ENCODE assay signal across 19 mouse cellular contexts in the genomic region with DNA sequence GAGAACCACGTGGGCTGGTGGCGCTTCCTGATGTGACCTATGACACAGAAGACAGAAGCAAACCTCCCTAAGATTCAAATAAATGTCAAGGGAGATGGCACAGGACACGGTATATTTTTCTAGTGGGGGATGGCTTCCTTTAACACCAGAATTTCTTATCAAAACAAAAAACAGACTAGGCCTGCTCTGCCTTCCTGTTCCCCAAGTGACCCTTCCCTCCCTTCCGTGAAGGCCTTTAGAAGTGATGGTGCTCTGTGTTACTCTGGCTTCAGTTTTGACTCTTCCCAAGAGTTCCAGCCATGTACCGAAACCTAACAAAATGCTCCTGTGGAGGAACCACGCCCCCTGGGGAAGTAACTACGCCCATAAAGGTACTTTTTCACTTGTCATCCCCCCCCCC.
DNase-seq lines count a peak whose midpoint lies in the region; ATAC-seq lines count a peak whose summit lies in the region.
"Had no signal": no experiment of that assay in that cellular context is flagged by ENCODE, and none has a peak within 500 bp of the region (broad histone marks: within the 10 kb centered on the region; RNA-seq: fewer than 3 reads in every experiment).

No protein-coding gene starts in this region.

- no peak overlapping the region for H3K9ac ChIP-seq in heart, embryonic 15.5 days
- no peak overlapping the region for H3K9ac ChIP-seq in kidney, embryonic 14.5 days (ENCODE audit: low read depth, low read length)
- H3K9ac ChIP-seq: liver, embryonic 12.5 days; stomach, embryonic 15.5 days had no signal

- H3K27me3 ChIP-seq in heart, embryonic 15.5 days = no peaks in the 10 kb centered on the region
- no peaks in the 10 kb centered on the region for H3K27me3 ChIP-seq in kidney, embryonic 14.5 days (ENCODE audit: control insufficient read depth, insufficient read depth, low read length)
- H3K27me3 ChIP-seq: liver, embryonic 12.5 days; stomach, embryonic 15.5 days had no signal

- no peaks in the 10 kb centered on the region for H3K4me1 ChIP-seq in heart, embryonic 15.5 days (replicated peaks)
- H3K4me1 ChIP-seq in kidney, embryonic 14.5 days (ENCODE audit: control insufficient read depth, insufficient read depth, low read length) = no peaks in the 10 kb centered on the region
- H3K4me1 ChIP-seq: liver, embryonic 12.5 days; stomach, embryonic 15.5 days had no signal

- no peak overlapping the region for H3K27ac ChIP-seq in heart, embryonic 15.5 days
- no peak overlapping the region for H3K27ac ChIP-seq in kidney, embryonic 14.5 days (ENCODE audit: low read depth, low read length)
- H3K27ac ChIP-seq: embryonic facial prominence, embryonic 10.5 days; hindbrain, postnatal 0 days; liver, embryonic 12.5 days; stomach, embryonic 15.5 days had no signal

- no peak overlapping the region for H3K4me3 ChIP-seq in heart, embryonic 15.5 days
- no peak overlapping the region for H3K4me3 ChIP-seq in kidney, embryonic 14.5 days (ENCODE audit: low read length)
- H3K4me3 ChIP-seq: embryonic facial prominence, embryonic 10.5 days; liver, embryonic 12.5 days; stomach, embryonic 15.5 days had no signal

- H3K4me2 ChIP-seq in heart, embryonic 15.5 days = no peak overlapping the region
- no peak overlapping the region for H3K4me2 ChIP-seq in kidney, embryonic 14.5 days (replicated peaks; ENCODE audit: low read depth, low read length)
- H3K4me2 ChIP-seq: liver, embryonic 12.5 days; stomach, embryonic 15.5 days had no signal

- ATAC-seq in heart, embryonic 15.5 days (replicated peaks; ENCODE audit: insufficient number of reproducible peaks, insufficient read depth, low FRiP score, low read depth) = 0 out of 2 replicates have a peak, but pooled peaks have one; percentile 43
- ATAC-seq in kidney, embryonic 14.5 days (ENCODE audit: low FRiP score, low TSS enrichment) = peak; percentile 49; the same call in 1 of the 2 replicates
- ATAC-seq in megakaryocyte-erythroid progenitor cell, adult 5-6 weeks (replicated peaks; ENCODE audit: low FRiP score, low TSS enrichment, poor library complexity, severe bottlenecking) = no peak
- ATAC-seq: activated CD4-positive, CD25-positive, alpha-beta regulatory T cell, adult 4 months; forebrain, embryonic 16.5 days; hindbrain, postnatal 0 days; liver, embryonic 12.5 days had no signal

- 60% methylated on average over 7 of the region's 7 CpGs for WGBS in heart, embryonic 15.5 days
- 41% methylated on average over 7 of the region's 7 CpGs for WGBS in kidney, embryonic 14.5 days

- intact Hi-C loops in heart, postnatal 36 days (cut with DNase I) = no loop called here

- no peaks in the 10 kb centered on the region for H3K36me3 ChIP-seq in heart, embryonic 15.5 days
- no peaks in the 10 kb centered on the region for H3K36me3 ChIP-seq in kidney, embryonic 14.5 days (ENCODE audit: control insufficient read depth, insufficient read depth, low read length)
- H3K36me3 ChIP-seq: embryonic facial prominence, embryonic 10.5 days; liver, embryonic 12.5 days; stomach, embryonic 15.5 days had no signal

- peak; percentile 11 to 44 for DNase-seq in adrenal gland, adult (ENCODE audit: inconsistent age in 2 of 2, low spot score in 1 of 2)
- DNase-seq in adrenal gland, postnatal 25 days = no peak
- DNase-seq in heart, postnatal 36 days = no peak
- peak; percentile 18 for DNase-seq in 416B (ENCODE audit: low read depth)
- no peak for DNase-seq in B cell, adult 2 months
- DNase-seq: cerebellum, adult 9-11 months; heart, postnatal 14 days; layer of hippocampus, postnatal 36 days; midbrain, embryonic 14.5 days; spleen, adult 18-20 months had no signal

- no peaks in the 10 kb centered on the region for H3K9me3 ChIP-seq in heart, embryonic 15.5 days (replicated peaks)
- no peaks in the 10 kb centered on the region for H3K9me3 ChIP-seq in kidney, embryonic 14.5 days (ENCODE audit: control insufficient read depth, low read length)
- H3K9me3 ChIP-seq: embryonic facial prominence, embryonic 10.5 days; liver, embryonic 12.5 days; stomach, embryonic 15.5 days had no signal

Comparison
In these comparisons a context has a peak if more than half of its experiments do, and no peak if none do; other contexts are left out.
1. DNase-seq: peak in adrenal gland, adult (2 of 2) and 416B (single experiment); none in adrenal gland, postnatal 25 days (single experiment), heart, postnatal 36 days (0 of 2) and B cell, adult 2 months (0 of 2).